Comparison of ENCODE assay signal across 23 mouse cellular contexts in genomic region chr16:5517746-5518145, GRCm38 (mm10).
A peak's percentile ranks its signal among the peaks of the same experiment; 100 is the strongest.
DNase-seq lines count a peak whose midpoint lies in the region; ATAC-seq and TF ChIP-seq lines count a peak whose summit lies in the region.
"Had no signal": no experiment of that assay in that cellular context is flagged by ENCODE, and none has a peak within 500 bp of the region (broad histone marks: within the 10 kb centered on the region; RNA-seq: fewer than 3 reads in every experiment).

No protein-coding gene starts in this region.

- H3K9me3 ChIP-seq in midbrain, embryonic 12.5 days, result no peaks in the 10 kb centered on the region
- no peaks in the 10 kb centered on the region for H3K9me3 ChIP-seq in midbrain, embryonic 13.5 days
- no peaks in the 10 kb centered on the region for H3K9me3 ChIP-seq in limb, embryonic 14.5 days (ENCODE audit: control insufficient read depth, low read length)
- H3K9me3 ChIP-seq: forebrain, embryonic 12.5 days; forebrain, embryonic 15.5 days; heart, embryonic 12.5 days; heart, embryonic 15.5 days; hindbrain, embryonic 15.5 days had no signal

- no peaks in the 10 kb centered on the region for H3K27me3 ChIP-seq in midbrain, embryonic 12.5 days
- no peaks in the 10 kb centered on the region for H3K27me3 ChIP-seq in midbrain, embryonic 13.5 days
- H3K27me3 ChIP-seq in limb, embryonic 14.5 days (ENCODE audit: control insufficient read depth, insufficient read depth, low read length), result no peaks in the 10 kb centered on the region
- H3K27me3 ChIP-seq: forebrain, embryonic 12.5 days; forebrain, embryonic 15.5 days; heart, embryonic 12.5 days; heart, embryonic 15.5 days; hindbrain, embryonic 15.5 days had no signal

- peak; percentile 22 for DNase-seq in left cerebral cortex, postnatal 4 days
- no peak for DNase-seq in left cerebral cortex, adult 18-20 months (ENCODE audit: low spot score in 2 of 2)
- DNase-seq in limb, embryonic 14.5 days (ENCODE audit: low spot score), result no peak
- DNase-seq in spleen, postnatal 36 days (ENCODE audit: low spot score in 2 of 2), result no peak
- DNase-seq: adrenal gland, adult 2 months; adrenal gland, postnatal 14 days; cerebellum, adult 11-12 months; cerebellum, adult 8-10 months; cerebellum, postnatal 36 days; embryo, embryonic 11 days; gastrocnemius, postnatal 25 days; heart, adult 18-20 months; heart, postnatal 14 days; heart, postnatal 4 days had no signal

- H3K27ac ChIP-seq in midbrain, embryonic 12.5 days (replicated peaks), result no peak overlapping the region
- H3K27ac ChIP-seq in midbrain, embryonic 13.5 days, result no peak overlapping the region
- no peak overlapping the region for H3K27ac ChIP-seq in limb, embryonic 14.5 days (replicated peaks; ENCODE audit: low read depth, low read length)
- H3K27ac ChIP-seq: forebrain, embryonic 12.5 days; forebrain, embryonic 15.5 days; heart, embryonic 15.5 days; hindbrain, embryonic 15.5 days had no signal

- no peaks in the 10 kb centered on the region for H3K36me3 ChIP-seq in midbrain, embryonic 12.5 days
- no peaks in the 10 kb centered on the region for H3K36me3 ChIP-seq in midbrain, embryonic 13.5 days
- no peaks in the 10 kb centered on the region for H3K36me3 ChIP-seq in limb, embryonic 14.5 days (ENCODE audit: control insufficient read depth, insufficient read depth, low read length)
- H3K36me3 ChIP-seq: forebrain, embryonic 12.5 days; forebrain, embryonic 15.5 days; heart, embryonic 12.5 days; heart, embryonic 15.5 days; hindbrain, embryonic 15.5 days had no signal

- H3K4me1 ChIP-seq in midbrain, embryonic 12.5 days, result 0 out of 2 replicates have a peak, but pooled peaks cover 6% of the 10 kb centered on the region
- peaks cover 15% of the 10 kb centered on the region for H3K4me1 ChIP-seq in midbrain, embryonic 13.5 days (replicated peaks)
- no peaks in the 10 kb centered on the region for H3K4me1 ChIP-seq in limb, embryonic 14.5 days (ENCODE audit: control insufficient read depth, insufficient read depth, low read length)
- H3K4me1 ChIP-seq: forebrain, embryonic 15.5 days; heart, embryonic 12.5 days; heart, embryonic 15.5 days; hindbrain, embryonic 15.5 days had no signal

- H3K9ac ChIP-seq in midbrain, embryonic 12.5 days (replicated peaks), result no peak overlapping the region
- no peak overlapping the region for H3K9ac ChIP-seq in midbrain, embryonic 13.5 days (replicated peaks)
- H3K9ac ChIP-seq in limb, embryonic 14.5 days (ENCODE audit: low read depth, low read length, severe bottlenecking), result no peak overlapping the region
- H3K9ac ChIP-seq: forebrain, embryonic 12.5 days; forebrain, embryonic 15.5 days; heart, embryonic 12.5 days; heart, embryonic 15.5 days; hindbrain, embryonic 15.5 days had no signal

- no peak overlapping the region for H3K4me3 ChIP-seq in midbrain, embryonic 12.5 days
- no peak overlapping the region for H3K4me3 ChIP-seq in midbrain, embryonic 13.5 days (replicated peaks)
- H3K4me3 ChIP-seq in limb, embryonic 14.5 days (replicated peaks; ENCODE audit: low read length), result no peak overlapping the region
- H3K4me3 ChIP-seq: erythroblast, embryonic 14.5 days; forebrain, embryonic 12.5 days; forebrain, embryonic 15.5 days; heart, embryonic 12.5 days; heart, embryonic 15.5 days; hindbrain, embryonic 15.5 days had no signal

- no peak for TF ChIP-seq POLR2A in limb, embryonic 14.5 days (IDR thresholded peaks at IDR 0.05; ENCODE audit: borderline replicate concordance, extremely low read depth, insufficient read depth, insufficient read length)

- intact Hi-C loops in left cerebral cortex, postnatal 4 days (cut with DNase I), result no loop called here

- WGBS in midbrain, embryonic 12.5 days, result 54% methylated on average over 5 of the region's 5 CpGs
- 49% methylated on average over 5 of the region's 5 CpGs for WGBS in midbrain, embryonic 13.5 days
- WGBS in limb, embryonic 14.5 days, result 52% methylated on average over 5 of the region's 5 CpGs

- peak; percentile 30; the same call in 1 of the 2 replicates for ATAC-seq in midbrain, embryonic 12.5 days (ENCODE audit: low FRiP score, low read depth)
- ATAC-seq in midbrain, embryonic 13.5 days, result no peak
- peak; percentile 44; the same call in 1 of the 2 replicates for ATAC-seq in limb, embryonic 14.5 days (ENCODE audit: low FRiP score, low read depth)
- ATAC-seq: CD4-positive, CD25-positive, alpha-beta regulatory T cell, adult 4 months; forebrain, embryonic 15.5 days had no signal

- H3K4me2 ChIP-seq in midbrain, embryonic 12.5 days (replicated peaks), result no peak overlapping the region
- H3K4me2 ChIP-seq in midbrain, embryonic 13.5 days (replicated peaks), result no peak overlapping the region
- H3K4me2 ChIP-seq in limb, embryonic 14.5 days (replicated peaks; ENCODE audit: low read depth, low read length, severe bottlenecking), result no peak overlapping the region
- H3K4me2 ChIP-seq: forebrain, embryonic 12.5 days; forebrain, embryonic 15.5 days; heart, embryonic 12.5 days; heart, embryonic 15.5 days; hindbrain, embryonic 15.5 days had no signal
